Comparison of ENCODE assay signal across 8 mouse cellular contexts in the genomic region with DNA sequence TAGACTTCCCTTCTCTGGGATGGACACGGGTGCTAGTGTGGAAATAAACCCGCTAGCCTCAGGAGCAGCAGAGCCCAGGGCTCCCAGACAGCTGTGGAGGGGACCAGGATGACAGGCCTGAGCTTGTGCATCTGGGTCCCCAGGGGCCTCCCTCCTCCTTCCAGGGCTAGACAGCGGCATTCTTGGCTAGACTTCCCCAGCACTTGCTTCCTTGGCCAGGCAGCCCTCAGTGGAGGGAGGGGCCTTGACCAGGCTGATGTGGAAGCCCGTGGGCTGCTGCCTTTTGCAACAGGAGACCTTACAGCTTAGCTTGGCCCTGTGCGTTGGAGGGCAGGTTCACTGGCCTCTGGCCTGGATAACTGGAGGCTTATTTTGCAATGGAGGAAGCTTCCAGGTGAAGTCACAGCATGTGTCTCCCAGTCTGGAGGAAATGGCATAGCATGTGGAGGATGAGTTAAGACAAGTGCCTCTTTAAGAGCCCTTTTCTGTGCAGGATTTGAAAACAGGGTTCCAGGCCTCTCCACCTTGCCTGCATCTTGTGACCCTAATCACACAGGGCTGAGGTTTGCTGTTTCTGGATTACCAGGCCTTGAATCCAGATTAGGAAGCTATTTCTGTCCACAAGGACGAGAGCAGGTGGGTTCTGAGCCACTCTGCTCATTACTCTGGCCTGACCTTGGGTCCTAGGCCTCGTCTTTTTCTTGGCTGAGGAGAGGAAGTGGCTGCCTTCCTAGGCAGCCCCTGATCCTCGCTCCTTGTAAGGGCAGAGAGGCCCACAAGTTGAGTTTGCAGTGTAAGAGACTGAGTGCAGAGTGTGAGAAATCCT. TPM values are rescaled to one million over a fixed set of nuclear protein-coding genes. Genes with fewer than 3 reads are reported as not detected.
A peak's percentile ranks its signal among the peaks of the same experiment; 100 is the strongest.
DNase-seq lines count a peak whose midpoint lies in the region; ATAC-seq and TF ChIP-seq lines count a peak whose summit lies in the region.

No protein-coding gene starts in this region.

- TF ChIP-seq CTCF in brain, embryonic 14.5 days (IDR thresholded peaks at IDR 0.05; ENCODE audit: borderline replicate concordance, extremely low read depth, insufficient read depth, insufficient read length) = no peak
- TF ChIP-seq CTCF in intestine, postnatal 0 days (IDR thresholded peaks at IDR 0.05; ENCODE audit: low read depth) = no peak

- ATAC-seq in intestine, postnatal 0 days = no peak
- 0 out of 2 replicates have a peak, but pooled peaks have one; percentile 11 for ATAC-seq in stomach, embryonic 16.5 days (ENCODE audit: insufficient read depth, low FRiP score)

- no peaks in the 10 kb centered on the region for H3K27me3 ChIP-seq in intestine, postnatal 0 days (replicated peaks; ENCODE audit: control insufficient read depth, insufficient read depth, low read length)
- no peaks in the 10 kb centered on the region for H3K27me3 ChIP-seq in stomach, embryonic 16.5 days (ENCODE audit: control insufficient read depth, insufficient read depth, low read length)

- H3K9me3 ChIP-seq in intestine, postnatal 0 days (ENCODE audit: control insufficient read depth) = no peaks in the 10 kb centered on the region
- no peaks in the 10 kb centered on the region for H3K9me3 ChIP-seq in stomach, embryonic 16.5 days (replicated peaks; ENCODE audit: control insufficient read depth, low read length)

- no peak overlapping the region for H3K9ac ChIP-seq in intestine, postnatal 0 days (ENCODE audit: low read depth, low read length)
- peak overlapping the region; percentile 49 for H3K9ac ChIP-seq in stomach, embryonic 16.5 days (ENCODE audit: low read length)

- peaks cover 22% of the 10 kb centered on the region; the same call in 1 of the 2 replicates for H3K36me3 ChIP-seq in intestine, postnatal 0 days (ENCODE audit: control insufficient read depth, insufficient read depth)
- 0 out of 2 replicates have a peak, but pooled peaks cover 4% of the 10 kb centered on the region for H3K36me3 ChIP-seq in stomach, embryonic 16.5 days (ENCODE audit: control insufficient read depth, insufficient read depth, low read length)

- peak; percentile 44 for DNase-seq in kidney, adult 9 months
- DNase-seq in kidney, adult 11 months = no peak
- DNase-seq in brain, embryonic 14.5 days (ENCODE audit: low read depth) = peak; percentile 33
- peak; percentile 98 for DNase-seq in heart, adult 11 months
- DNase-seq in lung, postnatal 14 days = peak; percentile 60
- DNase-seq in frontal cortex, postnatal 25 days (ENCODE audit: low spot score in 2 of 2) = no peak

- no peak for TF ChIP-seq POLR2A in brain, embryonic 14.5 days (IDR thresholded peaks at IDR 0.05; ENCODE audit: borderline replicate concordance, extremely low read depth, insufficient read depth, insufficient read length, poor library complexity, severe bottlenecking)

- peak overlapping the region; percentile 27 for H3K4me2 ChIP-seq in intestine, postnatal 0 days (replicated peaks; ENCODE audit: low read depth)
- peak overlapping the region; percentile 92 for H3K4me2 ChIP-seq in stomach, embryonic 16.5 days (ENCODE audit: low read depth, low read length)

- H3K4me3 ChIP-seq in intestine, postnatal 0 days (ENCODE audit: low read depth, low read length) = no peak overlapping the region
- peak overlapping the region; percentile 83; the same call in 1 of the 2 replicates for H3K4me3 ChIP-seq in stomach, embryonic 16.5 days (replicated peaks; ENCODE audit: low read length)

- peaks cover 12% of the 10 kb centered on the region; the same call in 1 of the 2 replicates for H3K4me1 ChIP-seq in intestine, postnatal 0 days (replicated peaks; ENCODE audit: control insufficient read depth, insufficient read depth, low read length)
- H3K4me1 ChIP-seq in stomach, embryonic 16.5 days (ENCODE audit: control insufficient read depth, insufficient read depth, low read length) = peaks cover 44% of the 10 kb centered on the region

- H3K27ac ChIP-seq in intestine, postnatal 0 days (ENCODE audit: low read depth, low read length) = peak overlapping the region; percentile 16; the same call in 1 of the 2 replicates
- H3K27ac ChIP-seq in stomach, embryonic 16.5 days (ENCODE audit: low read length) = peak overlapping the region; percentile 45; the same call in 1 of the 2 replicates

- WGBS in intestine, postnatal 0 days = 50% methylated on average over 8 of the region's 8 CpGs
- 39% methylated on average over 8 of the region's 8 CpGs for WGBS in stomach, embryonic 16.5 days

RNA-seq across cellular contexts. Expression of gene Unc119, which starts 1.8 kb away (rescaled TPM):
- polyA plus RNA-seq in brain, embryonic 14.5 days (2012; rRNA removed) = 137 and 174 TPM in 2 replicates
- 26.9 and 28.4 TPM in 2 replicates for polyA plus RNA-seq in intestine, postnatal 0 days (2015; fragmentation: Nextera tagmentation; extraction: Ambion mirVana)
- polyA plus RNA-seq in stomach, embryonic 16.5 days (2015; fragmentation: Nextera tagmentation; extraction: Ambion mirVana) = 24.3 and 27.5 TPM in 2 replicates

RNA-seq across cellular contexts. Expression of gene Pigs, which starts 16.9 kb away (rescaled TPM):
- polyA plus RNA-seq in brain, embryonic 14.5 days (2012; rRNA removed) = 75.3 and 81.7 TPM in 2 replicates
- 58.6 and 60.8 TPM in 2 replicates for polyA plus RNA-seq in intestine, postnatal 0 days (2015; fragmentation: Nextera tagmentation; extraction: Ambion mirVana)
- 67.4 and 80.9 TPM in 2 replicates for polyA plus RNA-seq in stomach, embryonic 16.5 days (2015; fragmentation: Nextera tagmentation; extraction: Ambion mirVana)

RNA-seq across cellular contexts. Expression of gene Aldoc, which starts 22.3 kb away (rescaled TPM):
- polyA plus RNA-seq in brain, embryonic 14.5 days (2012; rRNA removed) = 126 and 134 TPM in 2 replicates
- polyA plus RNA-seq in intestine, postnatal 0 days (2015; fragmentation: Nextera tagmentation; extraction: Ambion mirVana) = 9.3 and 9.4 TPM in 2 replicates
- 25.6 and 37.3 TPM in 2 replicates for polyA plus RNA-seq in stomach, embryonic 16.5 days (2015; fragmentation: Nextera tagmentation; extraction: Ambion mirVana)

RNA-seq across cellular contexts. Expression of gene Foxn1, which starts 41.3 kb away (rescaled TPM):
- 0.03 TPM in 2 replicates for polyA plus RNA-seq in brain, embryonic 14.5 days (2012; rRNA removed)
- not detected in 2 replicates for polyA plus RNA-seq in intestine, postnatal 0 days (2015; fragmentation: Nextera tagmentation; extraction: Ambion mirVana)
- polyA plus RNA-seq in stomach, embryonic 16.5 days (2015; fragmentation: Nextera tagmentation; extraction: Ambion mirVana) = 1.6 and 2.7 TPM in 2 replicates

RNA-seq across cellular contexts. Expression of gene Spag5, which starts 43.8 kb away (rescaled TPM):
- 22.0 and 42.0 TPM in 2 replicates for polyA plus RNA-seq in brain, embryonic 14.5 days (2012; rRNA removed)
- polyA plus RNA-seq in intestine, postnatal 0 days (2015; fragmentation: Nextera tagmentation; extraction: Ambion mirVana) = 4.5 and 4.6 TPM in 2 replicates
- polyA plus RNA-seq in stomach, embryonic 16.5 days (2015; fragmentation: Nextera tagmentation; extraction: Ambion mirVana) = 28.9 and 30.7 TPM in 2 replicates

Comparison
In these comparisons a context has a peak if more than half of its experiments do, and no peak if none do; other contexts are left out.
1. DNase-seq: peak in kidney, adult 9 months (single experiment), brain, embryonic 14.5 days (single experiment), heart, adult 11 months (single experiment) and lung, postnatal 14 days (single experiment); none in kidney, adult 11 months (single experiment) and frontal cortex, postnatal 25 days (0 of 2).